Mouse (Mus musculus) embryonic fibroblast, embryonic 13.5 days (primary cell): Measurements from ENCODE around the gene Eif4enif1.

Experiments
- CTCF ChIP-seq: IDR thresholded peaks from 2 replicates; pipeline ENCODE4 v1.5.1; 2011; ENCODE audit warnings: mild to moderate bottlenecking, control low read depth, low read length, moderate library complexity, borderline replicate concordance; ENCODE audit not compliant: insufficient read depth
- POLR2A ChIP-seq: IDR thresholded peaks from 2 replicates; pipeline ENCODE4 v1.6.1; 2011; ENCODE audit warnings: low read depth, mild to moderate bottlenecking, control low read depth, low read length, moderate library complexity

GRCm38 (mm10) chr11:3283645-3284044 lies 81.5 kb downstream of the Eif4enif1 start:
- TF ChIP-seq POLR2A (no peak), CTCF (no peak)
